25 mouse cellular contexts compared by ENCODE assay signal in genomic region chr16:29167051-29167450, GRCm38 (mm10). TPM values are rescaled to one million over a fixed set of nuclear protein-coding genes. Genes with fewer than 3 reads are reported as not detected.
"Had no signal": no experiment of that assay in that cellular context is flagged by ENCODE, and none has a peak within 500 bp of the region (broad histone marks: within the 10 kb centered on the region; RNA-seq: fewer than 3 reads in every experiment).

No protein-coding gene starts in this region.

- DNase-seq: gastrocnemius, adult 2 months; gastrocnemius, postnatal 10 days; gastrocnemius, postnatal 25 days; heart, adult 18-20 months; heart, postnatal 10 days; heart, postnatal 4 days; kidney, postnatal 4 days; left cerebral cortex, postnatal 4 days had no signal

- H3K9me3 ChIP-seq: heart, embryonic 10.5 days; hindbrain, embryonic 10.5 days; hindbrain, embryonic 12.5 days; intestine, embryonic 15.5 days; limb, embryonic 13.5 days; limb, embryonic 15.5 days; liver, embryonic 12.5 days had no signal

- H3K4me3 ChIP-seq: gastrocnemius, adult 2 months; heart, embryonic 10.5 days; heart, embryonic 12.5 days; hindbrain, embryonic 10.5 days; hindbrain, embryonic 12.5 days; intestine, embryonic 15.5 days; layer of hippocampus, adult 2 months; left cerebral cortex, adult 2 months; limb, embryonic 13.5 days; limb, embryonic 15.5 days; liver, embryonic 12.5 days had no signal

- H3K4me1 ChIP-seq: heart, embryonic 10.5 days; hindbrain, embryonic 10.5 days; hindbrain, embryonic 12.5 days; intestine, embryonic 15.5 days; limb, embryonic 15.5 days; liver, embryonic 12.5 days had no signal

- H3K27me3 ChIP-seq: heart, embryonic 12.5 days; hindbrain, embryonic 12.5 days; intestine, embryonic 15.5 days; limb, embryonic 13.5 days; limb, embryonic 15.5 days; liver, embryonic 12.5 days had no signal

- ATAC-seq: hindbrain, embryonic 16.5 days; inflammation-experienced regulatory T-cells, adult 6 months; intestine, embryonic 15.5 days; intestine, postnatal 0 days; liver, embryonic 12.5 days had no signal

- H3K27ac ChIP-seq: gastrocnemius, adult 2 months; heart, embryonic 10.5 days; hindbrain, embryonic 10.5 days; hindbrain, embryonic 12.5 days; hindbrain, embryonic 14.5 days; intestine, embryonic 15.5 days; kidney, postnatal 0 days; layer of hippocampus, adult 2 months; left cerebral cortex, adult 2 months; limb, embryonic 13.5 days; limb, embryonic 15.5 days; liver, embryonic 12.5 days; liver, embryonic 14.5 days had no signal

- H3K36me3 ChIP-seq: heart, embryonic 10.5 days; heart, embryonic 12.5 days; hindbrain, embryonic 10.5 days; hindbrain, embryonic 12.5 days; intestine, embryonic 15.5 days; limb, embryonic 13.5 days; limb, embryonic 15.5 days; liver, embryonic 12.5 days had no signal

- H3K9ac ChIP-seq: heart, embryonic 12.5 days; hindbrain, embryonic 12.5 days; hindbrain, embryonic 14.5 days; intestine, embryonic 15.5 days; limb, embryonic 13.5 days; limb, embryonic 15.5 days; liver, embryonic 12.5 days; liver, embryonic 14.5 days had no signal

- H3K4me2 ChIP-seq: heart, embryonic 12.5 days; hindbrain, embryonic 12.5 days; hindbrain, embryonic 14.5 days; intestine, embryonic 15.5 days; limb, embryonic 13.5 days; limb, embryonic 15.5 days; liver, embryonic 12.5 days had no signal

RNA-seq across cellular contexts. Expression of gene Hrasls, which starts 42.4 kb away (rescaled TPM):
- polyA plus RNA-seq: inflammation-experienced regulatory T-cells, adult 6 months; liver, adult 2 months had no signal
